Mouse (Mus musculus): ENCODE measurements around the gene Macc1. TPM values are rescaled to one million over a fixed set of nuclear protein-coding genes. Genes with fewer than 3 reads are reported as not detected.

The Macc1 gene
- polyA plus RNA-seq, 1 experiment: 0.05 TPM

GRCm38 (mm10) chr12:119386243-119386642 is 72.2 kb downstream of the Macc1 start:
- DNase-seq: no peak
- TF ChIP-seq CTCF (IDR thresholded peaks at IDR 0.05; ENCODE audit: borderline replicate concordance, control insufficient read depth, extremely low read depth, insufficient read depth, low read length, poor library complexity) (no peak), POLR2A (IDR thresholded peaks at IDR 0.05; ENCODE audit: control insufficient read depth, extremely low read depth, insufficient read depth, low read length, poor library complexity) (no peak)
- Histone ChIP-seq H3K4me3 (ENCODE audit: control insufficient read depth, insufficient read depth, low read length) (no peak overlapping the region), H3K27ac (ENCODE audit: control insufficient read depth, insufficient read depth, low read length) (no peak overlapping the region), H3K4me1 (replicated peaks; ENCODE audit: control insufficient read depth, insufficient read depth, low read length) (0 out of 2 replicates have a peak, but pooled peaks cover 2% of the 10 kb centered on the region), H3K27me3 (ENCODE audit: control insufficient read depth, insufficient read depth, low read length) (no peaks in the 10 kb centered on the region), H3K36me3 (ENCODE audit: control insufficient read depth, insufficient read depth, low read length) (no peaks in the 10 kb centered on the region)

- TF ChIP-seq CTCF (IDR thresholded peaks at IDR 0.05; ENCODE audit: borderline replicate concordance, control insufficient read depth, extremely low read depth, insufficient read depth, low read length, poor library complexity): no peak
- no peak for TF ChIP-seq POLR2A (IDR thresholded peaks at IDR 0.05; ENCODE audit: control insufficient read depth, extremely low read depth, insufficient read depth, low read length, poor library complexity)
- 85% methylated on average over 2 of the region's 2 CpGs for WGBS
- Histone ChIP-seq H3K36me3 (ENCODE audit: control insufficient read depth, insufficient read depth, low read length) (no peaks in the 10 kb centered on the region), H3K4me3 (ENCODE audit: control insufficient read depth, insufficient read depth, low read length) (no peak overlapping the region), H3K4me1 (replicated peaks; ENCODE audit: control insufficient read depth, insufficient read depth, low read length) (0 out of 2 replicates have a peak, but pooled peaks cover 2% of the 10 kb centered on the region), H3K27me3 (ENCODE audit: control insufficient read depth, insufficient read depth, low read length) (no peaks in the 10 kb centered on the region), H3K27ac (ENCODE audit: control insufficient read depth, insufficient read depth, low read length) (no peak overlapping the region)
- no peak for DNase-seq
These were observed 72.6 kb downstream of the Macc1 start for GRCm38 (mm10) chr12:119386650-119387049.

GRCm38 (mm10) chr12:119387925-119388324 is 73.9 kb downstream of the Macc1 start:
- TF ChIP-seq CTCF (IDR thresholded peaks at IDR 0.05; ENCODE audit: borderline replicate concordance, control insufficient read depth, extremely low read depth, insufficient read depth, low read length, poor library complexity) (no peak), POLR2A (IDR thresholded peaks at IDR 0.05; ENCODE audit: control insufficient read depth, extremely low read depth, insufficient read depth, low read length, poor library complexity) (no peak)
- Histone ChIP-seq H3K4me3 (ENCODE audit: control insufficient read depth, insufficient read depth, low read length) (no peak overlapping the region), H3K27me3 (ENCODE audit: control insufficient read depth, insufficient read depth, low read length) (no peaks in the 10 kb centered on the region), H3K27ac (ENCODE audit: control insufficient read depth, insufficient read depth, low read length) (no peak overlapping the region), H3K4me1 (replicated peaks; ENCODE audit: control insufficient read depth, insufficient read depth, low read length) (0 out of 2 replicates have a peak, but pooled peaks cover 2% of the 10 kb centered on the region), H3K36me3 (ENCODE audit: control insufficient read depth, insufficient read depth, low read length) (no peaks in the 10 kb centered on the region)
- WGBS: 44% methylated on average over 2 of the region's 2 CpGs
- no peak for DNase-seq

GRCm38 (mm10) chr12:119390192-119390684 is 76.2 kb downstream of the Macc1 start:
- H3K4me3 ChIP-seq (ENCODE audit: control insufficient read depth, insufficient read depth, low read length): no peak overlapping the region
- TF ChIP-seq POLR2A (IDR thresholded peaks at IDR 0.05; ENCODE audit: control insufficient read depth, extremely low read depth, insufficient read depth, low read length, poor library complexity) (no peak), CTCF (IDR thresholded peaks at IDR 0.05; ENCODE audit: borderline replicate concordance, control insufficient read depth, extremely low read depth, insufficient read depth, low read length, poor library complexity) (no peak)
- DNase-seq: peak; percentile 3
- no peak overlapping the region for H3K27ac ChIP-seq (ENCODE audit: control insufficient read depth, insufficient read depth, low read length)
- no peaks in the 10 kb centered on the region for H3K27me3 ChIP-seq (ENCODE audit: control insufficient read depth, insufficient read depth, low read length)
- 48% methylated on average over 3 of the region's 3 CpGs for WGBS
- H3K36me3 ChIP-seq (ENCODE audit: control insufficient read depth, insufficient read depth, low read length): no peaks in the 10 kb centered on the region
- H3K4me1 ChIP-seq (replicated peaks; ENCODE audit: control insufficient read depth, insufficient read depth, low read length): 0 out of 2 replicates have a peak, but pooled peaks cover 2% of the 10 kb centered on the region

GRCm38 (mm10) chr12:119398046-119398659 is 84.1 kb downstream of the Macc1 start:
- H3K27me3 ChIP-seq (ENCODE audit: control insufficient read depth, insufficient read depth, low read length): no peaks in the 10 kb centered on the region
- no peak for DNase-seq
- H3K36me3 ChIP-seq (ENCODE audit: control insufficient read depth, insufficient read depth, low read length): no peaks in the 10 kb centered on the region
- H3K4me1 ChIP-seq (replicated peaks; ENCODE audit: control insufficient read depth, insufficient read depth, low read length): no peaks in the 10 kb centered on the region
- no peak overlapping the region for H3K4me3 ChIP-seq (ENCODE audit: control insufficient read depth, insufficient read depth, low read length)
- 63% methylated on average over 2 of the region's 2 CpGs for WGBS
- TF ChIP-seq CTCF (IDR thresholded peaks at IDR 0.05; ENCODE audit: borderline replicate concordance, control insufficient read depth, extremely low read depth, insufficient read depth, low read length, poor library complexity) (no peak), POLR2A (IDR thresholded peaks at IDR 0.05; ENCODE audit: control insufficient read depth, extremely low read depth, insufficient read depth, low read length, poor library complexity) (no peak)
- no peak overlapping the region for H3K27ac ChIP-seq (ENCODE audit: control insufficient read depth, insufficient read depth, low read length)

- no peak overlapping the region for H3K4me3 ChIP-seq (ENCODE audit: control insufficient read depth, insufficient read depth, low read length)
- no peaks in the 10 kb centered on the region for H3K27me3 ChIP-seq (ENCODE audit: control insufficient read depth, insufficient read depth, low read length)
- H3K36me3 ChIP-seq (ENCODE audit: control insufficient read depth, insufficient read depth, low read length): no peaks in the 10 kb centered on the region
- H3K27ac ChIP-seq (ENCODE audit: control insufficient read depth, insufficient read depth, low read length): no peak overlapping the region
- no peak for TF ChIP-seq POLR2A (IDR thresholded peaks at IDR 0.05; ENCODE audit: control insufficient read depth, extremely low read depth, insufficient read depth, low read length, poor library complexity)
- no peak for TF ChIP-seq CTCF (IDR thresholded peaks at IDR 0.05; ENCODE audit: borderline replicate concordance, control insufficient read depth, extremely low read depth, insufficient read depth, low read length, poor library complexity)
- H3K4me1 ChIP-seq (replicated peaks; ENCODE audit: control insufficient read depth, insufficient read depth, low read length): no peaks in the 10 kb centered on the region
- WGBS: 94% methylated on average over 1 of the region's 1 CpGs
- no peak for DNase-seq
These were observed 88.2 kb downstream of the Macc1 start for GRCm38 (mm10) chr12:119402273-119402672.
